ENCODE assay signal across 8 mouse cellular contexts in the genomic region with DNA sequence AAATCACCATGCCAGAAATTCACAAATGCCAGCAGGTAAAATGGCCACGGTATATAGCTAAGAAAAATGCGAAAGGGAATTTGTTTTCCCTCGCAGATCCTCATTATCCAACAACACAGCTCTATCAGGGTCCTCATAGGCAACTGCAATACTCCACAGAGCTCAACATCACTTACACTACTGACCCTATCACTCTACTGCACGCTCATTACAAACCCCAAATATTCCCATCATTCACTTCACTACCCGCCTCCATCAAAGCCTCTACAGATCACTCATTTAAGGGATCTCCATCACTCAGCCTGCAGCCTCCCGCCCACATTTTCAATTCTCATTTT. TPM values are rescaled to one million over a fixed set of nuclear protein-coding genes. Genes with fewer than 3 reads are reported as not detected.
DNase-seq lines count a peak whose midpoint lies in the region; ATAC-seq lines count a peak whose summit lies in the region.

No protein-coding gene starts in this region.

- 33% methylated on average over 6 of the region's 6 CpGs for WGBS in heart, embryonic 14.5 days
- WGBS in hindbrain, embryonic 10.5 days, result 42% methylated on average over 6 of the region's 6 CpGs
- WGBS in midbrain, embryonic 10.5 days, result 34% methylated on average over 6 of the region's 6 CpGs

- intact Hi-C loops in heart, postnatal 10 days (cut with DNase I), result loop anchor here (1.0 kb wide), 1 partner anchor 25 kb away; no protein-coding TSS in a partner anchor

- peak overlapping the region in 1 of 2 experiments; percentile 27; a peak in 1 of 4 replicates for H3K27ac ChIP-seq in heart, embryonic 14.5 days (replicated peaks in 1 of 2; ENCODE audit: control insufficient read depth in 1 of 2, insufficient read depth in 1 of 2, low read depth in 2 of 2, low read length in 2 of 2)
- H3K27ac ChIP-seq in hindbrain, embryonic 10.5 days, result peak overlapping the region; percentile 77
- H3K27ac ChIP-seq in midbrain, embryonic 10.5 days (replicated peaks), result peak overlapping the region; percentile 74

- no peaks in the 10 kb centered on the region for H3K36me3 ChIP-seq in heart, embryonic 14.5 days (ENCODE audit: control insufficient read depth, insufficient read depth, low read length)
- peaks cover 3% of the 10 kb centered on the region; the same call in 1 of the 2 replicates for H3K36me3 ChIP-seq in hindbrain, embryonic 10.5 days
- H3K36me3 ChIP-seq in midbrain, embryonic 10.5 days, result peaks cover 2% of the 10 kb centered on the region; the same call in 1 of the 2 replicates

- peak overlapping the region; percentile 47 to 53 for H3K4me3 ChIP-seq in heart, embryonic 14.5 days (ENCODE audit: control insufficient read depth in 1 of 2, insufficient read depth in 1 of 2, low read depth in 1 of 2, low read length in 2 of 2)
- peak overlapping the region; percentile 53 for H3K4me3 ChIP-seq in hindbrain, embryonic 10.5 days
- H3K4me3 ChIP-seq in midbrain, embryonic 10.5 days, result peak overlapping the region; percentile 55

- ATAC-seq in heart, embryonic 14.5 days (ENCODE audit: insufficient number of reproducible peaks, insufficient read depth, low FRiP score, low read depth), result no peak

- peak overlapping the region; percentile 66 for H3K4me2 ChIP-seq in heart, embryonic 14.5 days (ENCODE audit: low read length)

- H3K9ac ChIP-seq in heart, embryonic 14.5 days (ENCODE audit: low read length), result peak overlapping the region; percentile 68

- H3K9me3 ChIP-seq in heart, embryonic 14.5 days (ENCODE audit: control insufficient read depth, low read length), result no peaks in the 10 kb centered on the region
- no peaks in the 10 kb centered on the region for H3K9me3 ChIP-seq in hindbrain, embryonic 10.5 days
- no peaks in the 10 kb centered on the region; the same call in 1 of the 2 replicates for H3K9me3 ChIP-seq in midbrain, embryonic 10.5 days (replicated peaks)

- no peaks in the 10 kb centered on the region for H3K27me3 ChIP-seq in heart, embryonic 14.5 days (ENCODE audit: control insufficient read depth, insufficient read depth, low read length)
- H3K27me3 ChIP-seq in hindbrain, embryonic 10.5 days (ENCODE audit: insufficient read depth, poor library complexity, severe bottlenecking), result no peaks in the 10 kb centered on the region
- no peaks in the 10 kb centered on the region for H3K27me3 ChIP-seq in midbrain, embryonic 10.5 days (ENCODE audit: low read depth, poor library complexity, severe bottlenecking)

- H3K4me1 ChIP-seq in heart, embryonic 14.5 days (ENCODE audit: control insufficient read depth in 2 of 2, insufficient read depth in 2 of 2, low read length in 2 of 2), result no peaks in the 10 kb centered on the region
- no peaks in the 10 kb centered on the region for H3K4me1 ChIP-seq in hindbrain, embryonic 10.5 days (replicated peaks)
- H3K4me1 ChIP-seq in midbrain, embryonic 10.5 days, result no peaks in the 10 kb centered on the region

- no peak for DNase-seq in heart, postnatal 10 days
- peak; percentile 2 for DNase-seq in NIH3T3 (ENCODE audit: low read depth)
- no peak for DNase-seq in hindbrain, embryonic 10.5 days (ENCODE audit: low spot score)
- DNase-seq in midbrain, embryonic 10.5 days (ENCODE audit: low spot score), result no peak
- DNase-seq in cerebellum, postnatal 25 days, result no peak
- no peak for DNase-seq in thymus, postnatal 10 days (ENCODE audit: low spot score in 2 of 2)
- DNase-seq in ovary, postnatal 36 days (ENCODE audit: low spot score), result no peak

RNA-seq across cellular contexts. Expression of a gene that starts 0.7 kb away (rescaled TPM):
- 0.92 and 1.1 TPM in 2 replicates for polyA plus RNA-seq in heart, embryonic 14.5 days (2014; fragmentation: Nextera tagmentation; extraction: Ambion mirVana)
- under 1 TPM; 0.57 to 0.92 TPM for total RNA-seq in heart, postnatal 10 days (2021)
- polyA plus RNA-seq in hindbrain, embryonic 10.5 days (2016; fragmentation: Nextera tagmentation; extraction: Ambion mirVana), result 1.9 and 2.2 TPM in 2 replicates
- 2.2 and 2.4 TPM in 2 replicates for polyA plus RNA-seq in midbrain, embryonic 10.5 days (2016; fragmentation: Nextera tagmentation; extraction: Ambion mirVana)

RNA-seq across cellular contexts. Expression of a gene that starts 20.4 kb away (rescaled TPM):
- polyA plus RNA-seq in heart, embryonic 14.5 days (2014; fragmentation: Nextera tagmentation; extraction: Ambion mirVana), result not detected in 2 replicates
- not detected for total RNA-seq in heart, postnatal 10 days (2021)
- not detected in 2 replicates for polyA plus RNA-seq in hindbrain, embryonic 10.5 days (2016; fragmentation: Nextera tagmentation; extraction: Ambion mirVana)
- polyA plus RNA-seq in midbrain, embryonic 10.5 days (2016; fragmentation: Nextera tagmentation; extraction: Ambion mirVana), result not detected in 2 replicates

RNA-seq across cellular contexts. Expression of a gene that starts 26.5 kb away (rescaled TPM):
- 4.0 and 4.8 TPM in 2 replicates for polyA plus RNA-seq in heart, embryonic 14.5 days (2014; fragmentation: Nextera tagmentation; extraction: Ambion mirVana)
- total RNA-seq in heart, postnatal 10 days (2021), result 1 to 10 TPM; 4.7 to 5.4 TPM
- polyA plus RNA-seq in hindbrain, embryonic 10.5 days (2016; fragmentation: Nextera tagmentation; extraction: Ambion mirVana), result 4.1 and 6.0 TPM in 2 replicates
- 6.4 and 6.7 TPM in 2 replicates for polyA plus RNA-seq in midbrain, embryonic 10.5 days (2016; fragmentation: Nextera tagmentation; extraction: Ambion mirVana)

RNA-seq across cellular contexts. Expression of a gene that starts 27.0 kb away (rescaled TPM):
- polyA plus RNA-seq in heart, embryonic 14.5 days (2014; fragmentation: Nextera tagmentation; extraction: Ambion mirVana), result not detected in 2 replicates
- total RNA-seq in heart, postnatal 10 days (2021), result not detected
- polyA plus RNA-seq in hindbrain, embryonic 10.5 days (2016; fragmentation: Nextera tagmentation; extraction: Ambion mirVana), result not detected in 2 replicates
- not detected in 2 replicates for polyA plus RNA-seq in midbrain, embryonic 10.5 days (2016; fragmentation: Nextera tagmentation; extraction: Ambion mirVana)
